Mouse (Mus musculus): ENCODE measurements around the gene Snap23. TPM values are rescaled to one million over a fixed set of nuclear protein-coding genes. Genes with fewer than 3 reads are reported as not detected.

Gene Snap23
- polyA plus RNA-seq (2015; fragmentation: Illumina TruSeq; extraction: RNeasy Lipid Tissue Mini Kit (QIAGEN cat#74804); ENCODE audit: low read depth, low replicate concordance) = 20.2 TPM

DNA sequence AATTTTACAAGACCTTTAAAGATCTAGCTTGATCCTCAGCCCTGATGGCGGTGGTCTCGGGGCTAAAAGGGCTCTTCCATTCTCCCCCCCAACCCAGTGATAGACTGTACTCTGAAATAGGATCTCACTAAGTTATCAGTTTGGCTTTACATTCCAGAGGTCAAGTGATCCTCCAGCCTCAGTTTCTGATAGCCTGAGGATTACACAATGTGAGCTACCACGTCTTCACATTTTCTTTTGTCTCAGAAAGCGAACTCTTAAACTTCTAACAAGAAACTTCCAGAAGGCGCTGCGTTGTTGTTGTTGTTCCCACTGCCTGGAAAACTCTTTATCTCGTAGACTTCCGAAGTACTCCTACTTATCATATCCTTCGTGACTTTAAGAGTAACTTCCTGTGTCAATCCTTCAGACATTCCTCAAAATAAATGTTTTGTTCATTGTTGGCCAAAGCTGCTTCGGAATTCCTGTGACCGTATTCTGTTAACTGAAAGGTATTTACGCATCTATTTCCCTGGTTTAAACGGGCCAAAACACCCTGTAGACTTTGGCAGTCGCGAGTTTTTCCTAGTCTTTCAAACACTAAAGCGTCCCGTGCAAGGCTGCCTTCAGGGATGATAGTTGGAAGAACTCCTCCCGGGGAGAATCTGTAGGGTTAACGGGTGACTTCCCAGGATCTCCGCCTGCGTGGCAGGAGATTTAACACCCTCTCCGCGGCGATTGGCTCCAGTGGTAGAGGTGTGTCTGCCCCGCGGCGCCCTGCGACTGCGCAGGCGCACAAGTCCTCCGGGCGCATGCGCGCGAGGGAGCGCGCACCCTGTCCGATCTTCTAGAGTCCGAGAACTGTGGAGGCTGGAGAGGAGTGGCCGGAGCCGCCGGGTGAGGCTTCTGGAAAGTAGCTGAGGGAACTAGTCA lies at the start of gene Snap23:
Gene Snap23 (plus strand): TSS at position 786 of the 912 bp plus-strand sequence.

GRCm38 (mm10) chr2:120563235-120563990 lies 4.1 kb upstream of the Snap23 start, which contains the start of gene Zfp106:
Gene Zfp106 (minus strand): TSS chr2:120563843.

GRCm38 (mm10) chr2:120608830-120609723 lies 41.6 kb downstream of the Snap23 start, which contains the start of the genes Haus2 and Lrrc57:
Gene Haus2 (plus strand): TSS chr2:120609383.
Gene Lrrc57 (minus strand): TSS chr2:120609520.

DNA sequence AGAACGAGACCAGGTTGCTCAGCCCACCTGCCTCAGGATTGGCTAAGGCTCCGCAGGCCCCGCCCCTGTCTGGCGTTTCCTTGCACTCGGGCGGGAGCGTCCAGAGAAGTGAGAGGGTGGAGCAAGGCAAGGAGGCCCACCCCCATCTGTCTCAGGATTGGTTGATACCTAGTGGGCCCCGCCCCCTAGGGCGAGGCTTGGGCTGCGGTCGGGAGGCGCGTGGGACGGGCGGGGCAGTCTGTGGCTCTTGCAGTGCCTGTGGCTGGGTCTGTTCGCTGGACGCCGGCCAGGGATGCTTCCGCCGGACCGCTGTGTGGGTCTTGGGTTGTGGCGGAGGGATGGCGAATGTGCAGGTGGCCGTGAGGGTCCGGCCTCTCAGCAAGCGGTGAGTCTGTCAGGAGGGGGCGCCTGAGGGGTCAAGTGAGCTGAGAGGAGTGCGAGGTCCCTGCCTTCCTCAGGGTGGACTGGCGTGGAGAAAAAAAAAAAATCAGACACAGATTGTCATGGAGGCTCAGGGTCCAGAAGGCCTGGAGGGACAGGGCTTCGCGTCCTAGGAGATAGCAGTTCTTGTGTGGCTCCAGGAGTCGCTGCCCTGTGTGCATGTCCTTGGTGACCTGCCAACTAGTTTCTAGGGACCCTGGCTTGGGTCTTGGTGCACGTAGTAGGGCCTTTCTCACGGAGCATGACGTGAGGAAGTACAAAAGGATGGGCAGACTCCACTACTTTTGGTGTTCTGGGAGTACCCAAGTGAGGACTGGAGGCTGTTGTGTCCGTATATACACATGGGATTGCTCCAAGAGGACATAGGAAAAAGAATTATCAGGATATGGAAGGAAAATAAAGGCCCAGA lies 61.6 kb downstream of the Snap23 start, which contains the start of gene Stard9:
Gene Stard9 (plus strand): TSS at position 236 of the 850 bp plus-strand sequence.

Other genes with a start within 250 kb of the Snap23 start
- 44.6 TPM for gene Vps39, start 214.5 kb upstream of the Snap23 start, polyA plus RNA-seq (2015; fragmentation: Illumina TruSeq; extraction: RNeasy Lipid Tissue Mini Kit (QIAGEN cat#74804); ENCODE audit: low read depth, low replicate concordance)
- gene Ganc, start 163.8 kb upstream of the Snap23 start, polyA plus RNA-seq (2015; fragmentation: Illumina TruSeq; extraction: RNeasy Lipid Tissue Mini Kit (QIAGEN cat#74804); ENCODE audit: low read depth, low replicate concordance) = 7.4 TPM
- 29.8 TPM for gene Tmem87a, start 163.6 kb upstream of the Snap23 start, polyA plus RNA-seq (2015; fragmentation: Illumina TruSeq; extraction: RNeasy Lipid Tissue Mini Kit (QIAGEN cat#74804); ENCODE audit: low read depth, low replicate concordance)
- 4.4 TPM for gene Capn3, start 111.7 kb upstream of the Snap23 start, polyA plus RNA-seq (2015; fragmentation: Illumina TruSeq; extraction: RNeasy Lipid Tissue Mini Kit (QIAGEN cat#74804); ENCODE audit: low read depth, low replicate concordance)
- 80.2 TPM for gene Zfp106, start 3.8 kb upstream of the Snap23 start, polyA plus RNA-seq (2015; fragmentation: Illumina TruSeq; extraction: RNeasy Lipid Tissue Mini Kit (QIAGEN cat#74804); ENCODE audit: low read depth, low replicate concordance)
- gene Haus2, start 41.7 kb downstream of the Snap23 start, polyA plus RNA-seq (2015; fragmentation: Illumina TruSeq; extraction: RNeasy Lipid Tissue Mini Kit (QIAGEN cat#74804); ENCODE audit: low read depth, low replicate concordance) = 25.5 TPM
- gene Lrrc57, start 41.8 kb downstream of the Snap23 start, polyA plus RNA-seq (2015; fragmentation: Illumina TruSeq; extraction: RNeasy Lipid Tissue Mini Kit (QIAGEN cat#74804); ENCODE audit: low read depth, low replicate concordance) = 55.1 TPM
- 7.6 TPM for gene Stard9, start 61.5 kb downstream of the Snap23 start, polyA plus RNA-seq (2015; fragmentation: Illumina TruSeq; extraction: RNeasy Lipid Tissue Mini Kit (QIAGEN cat#74804); ENCODE audit: low read depth, low replicate concordance)